Mouse (Mus musculus) telencephalon, adult 2 months (tissue): ENCODE measurements around the gene Ncs1.

ENCODE experiments used
- DNase-seq: peaks from one replicate; pipeline ENCODE4 v3.0.0-alpha.2; 2011; ENCODE audit warnings: low read depth, low spot score

The Ncs1 gene

DNA sequence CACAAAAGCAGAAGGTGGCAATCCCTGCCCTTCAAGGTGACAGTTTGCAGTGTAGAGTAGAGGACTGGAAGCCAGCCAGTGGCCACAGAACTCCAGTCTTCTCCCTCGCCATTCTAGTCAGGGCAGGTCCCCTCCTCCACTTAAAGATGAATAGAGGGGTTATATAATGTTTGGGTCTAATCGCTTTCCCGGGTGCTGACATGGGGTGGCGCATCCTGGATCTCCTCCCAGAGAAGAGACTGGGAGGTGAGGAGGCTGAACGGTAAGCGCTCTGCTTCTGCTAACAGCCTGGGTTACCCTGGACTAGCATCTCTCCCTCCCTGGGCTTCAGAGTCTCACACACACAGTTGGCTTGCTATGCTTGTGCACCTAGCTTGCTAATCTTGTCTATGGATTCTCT, 32.2 kb downstream of the Ncs1 start:
- no peak for DNase-seq

DNA sequence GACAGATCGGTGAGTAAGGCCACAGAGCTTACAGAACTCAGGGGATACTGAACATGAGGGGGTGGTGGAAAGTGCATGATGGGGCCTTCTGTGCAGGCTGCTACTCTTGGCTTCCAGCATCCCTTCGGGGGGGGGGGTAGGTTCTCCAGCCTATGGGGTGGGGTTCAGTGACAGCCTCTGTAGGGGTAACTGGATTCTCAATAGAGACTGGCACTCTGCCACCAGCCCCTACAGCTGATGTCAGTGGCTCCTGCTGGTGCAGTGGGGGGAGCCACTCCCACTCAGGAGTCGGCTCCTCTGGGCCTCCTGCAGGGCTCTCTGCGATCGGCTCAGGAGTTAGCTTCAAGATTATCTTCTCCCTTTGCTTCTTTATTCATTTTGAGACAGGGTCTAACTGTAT, 32.9 kb downstream of the Ncs1 start:
- no peak for DNase-seq

DNA sequence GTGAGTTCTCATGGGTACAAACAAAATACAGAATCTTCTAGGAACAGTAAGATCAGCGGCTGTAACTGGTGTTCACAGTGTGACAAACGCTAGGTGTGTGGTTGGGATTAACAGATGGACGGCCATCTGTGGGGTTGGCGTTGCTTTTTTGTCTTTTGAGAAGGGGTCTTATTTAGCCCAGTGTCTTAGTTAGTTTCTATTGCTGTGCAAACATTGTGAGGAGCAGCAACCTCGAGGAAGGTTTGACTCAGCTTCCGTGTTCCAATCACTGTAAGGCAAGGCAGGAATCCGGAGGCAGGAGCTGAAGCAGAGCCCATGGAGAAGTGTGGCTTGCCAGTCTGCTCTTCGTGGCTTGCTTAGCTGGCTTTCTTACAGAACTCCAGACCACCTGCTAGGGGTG, 35.5 kb downstream of the Ncs1 start:
- DNase-seq = no peak

DNA sequence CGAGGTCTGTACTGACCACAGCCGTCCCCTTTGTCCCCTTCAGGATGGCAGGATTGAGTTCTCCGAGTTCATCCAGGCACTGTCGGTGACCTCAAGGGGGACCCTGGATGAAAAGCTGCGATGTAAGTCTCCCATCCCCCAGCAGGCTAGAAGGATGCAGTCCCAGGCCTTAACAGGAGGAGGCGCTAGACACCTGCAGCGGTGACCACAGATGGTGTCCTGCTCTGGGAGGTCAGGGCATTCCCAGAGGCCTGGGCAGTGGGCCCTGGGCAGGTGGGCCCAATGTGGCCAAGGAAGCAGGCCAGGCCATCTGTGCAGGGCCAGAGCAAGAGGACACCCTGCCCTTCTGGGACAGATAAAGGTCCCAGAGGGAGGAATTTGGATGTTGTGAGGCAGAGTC, 36.6 kb downstream of the Ncs1 start:
- DNase-seq = no peak

DNA sequence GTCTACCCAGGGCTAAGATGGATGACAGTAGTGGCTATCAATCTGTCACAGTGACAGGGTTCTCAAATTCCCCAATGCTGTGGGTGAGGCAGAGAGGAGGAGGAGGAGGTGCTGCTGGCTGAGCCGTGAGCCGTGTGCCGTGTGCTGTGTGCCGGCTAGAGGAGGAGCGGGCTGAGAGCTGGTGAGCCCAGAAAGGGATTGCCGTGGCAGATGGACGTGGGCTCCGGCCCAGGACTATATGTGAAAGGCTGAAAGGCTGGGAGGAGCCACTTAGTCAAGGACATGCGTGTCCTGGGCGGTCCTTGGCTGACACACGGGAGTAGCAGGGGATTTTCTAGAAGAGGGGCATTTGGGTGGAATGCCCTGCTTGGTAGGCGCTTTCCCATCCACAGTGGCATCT, 37.3 kb downstream of the Ncs1 start:
- no peak for DNase-seq

DNA sequence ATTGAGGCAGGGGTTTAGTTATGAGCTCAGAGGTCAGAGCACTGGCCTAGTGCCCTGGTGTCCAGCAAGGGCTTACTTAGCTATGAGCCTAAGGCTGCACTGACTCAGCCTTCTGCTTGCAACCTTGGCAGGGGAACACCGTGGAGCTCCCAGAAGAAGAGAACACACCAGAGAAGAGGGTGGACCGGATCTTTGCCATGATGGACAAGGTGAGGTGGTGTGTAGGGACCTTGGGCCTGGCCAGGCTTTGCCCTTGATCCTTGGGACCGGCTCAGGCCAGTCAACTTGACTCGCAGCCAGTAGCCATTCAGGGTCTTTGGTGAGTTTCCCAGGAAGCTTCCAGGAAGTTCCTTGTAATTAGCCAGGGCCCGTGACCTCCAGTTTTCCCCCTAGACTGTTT, 38.9 kb downstream of the Ncs1 start:
- DNase-seq = no peak

DNA sequence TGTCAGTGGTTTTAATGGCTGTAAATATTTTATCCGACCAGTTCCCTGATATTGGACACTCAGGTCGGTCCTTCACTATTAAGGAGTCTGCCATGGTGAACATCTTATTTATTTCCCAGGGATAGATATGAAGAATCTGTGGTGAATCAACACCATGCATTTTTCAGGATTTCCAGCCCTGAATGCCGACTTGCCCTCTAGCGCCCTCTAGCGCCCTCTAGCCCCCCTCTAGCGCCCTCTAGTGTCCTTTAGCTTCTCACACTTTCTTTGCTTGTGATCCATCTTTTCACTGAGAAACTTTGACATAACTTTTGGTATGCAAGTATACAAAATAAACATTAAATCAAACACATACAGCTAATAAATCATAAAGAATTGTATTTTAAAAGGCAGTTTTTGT, 45.8 kb downstream of the Ncs1 start:
- DNase-seq = peak; percentile 34

DNA sequence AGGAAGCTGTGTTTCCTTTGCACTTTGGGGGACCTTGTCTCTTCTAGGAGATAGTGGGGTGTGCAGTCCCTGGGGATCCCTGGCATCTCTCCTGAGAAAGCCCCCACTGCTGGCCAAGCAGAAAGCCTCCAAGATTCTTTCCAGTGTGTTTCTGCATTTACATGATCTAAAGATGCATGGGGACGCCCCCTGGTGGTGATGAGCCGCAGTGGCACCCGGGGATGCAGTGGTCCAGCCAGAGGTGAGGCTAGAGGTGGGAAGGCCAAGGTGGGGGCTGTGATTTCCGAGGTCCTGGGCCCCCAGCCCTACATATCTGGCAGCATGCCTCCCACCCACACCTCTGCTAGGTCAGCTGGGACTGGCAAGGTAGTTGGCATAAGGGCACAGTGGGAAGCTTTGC, 49.4 kb downstream of the Ncs1 start:
- no peak for DNase-seq

DNA sequence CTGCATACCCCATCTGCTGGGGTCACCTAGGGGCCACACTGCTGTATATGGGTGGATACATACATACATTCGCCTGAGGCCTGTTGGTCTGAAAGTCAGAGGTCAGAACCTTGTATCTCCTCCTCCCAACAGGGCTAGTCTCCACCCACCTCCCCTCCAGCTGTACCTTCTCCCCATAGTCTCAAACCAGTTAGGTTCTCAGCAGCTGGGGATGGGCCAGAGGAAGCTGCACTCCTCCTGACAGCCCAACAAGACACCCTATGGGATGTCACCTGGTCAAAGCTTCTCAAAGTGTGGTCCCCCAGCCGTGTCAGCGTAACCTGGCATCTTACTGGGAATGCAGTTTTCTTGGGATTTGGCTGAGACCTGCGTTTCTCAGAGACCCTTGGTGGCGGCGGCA, 50.8 kb downstream of the Ncs1 start:
- DNase-seq = no peak

DNA sequence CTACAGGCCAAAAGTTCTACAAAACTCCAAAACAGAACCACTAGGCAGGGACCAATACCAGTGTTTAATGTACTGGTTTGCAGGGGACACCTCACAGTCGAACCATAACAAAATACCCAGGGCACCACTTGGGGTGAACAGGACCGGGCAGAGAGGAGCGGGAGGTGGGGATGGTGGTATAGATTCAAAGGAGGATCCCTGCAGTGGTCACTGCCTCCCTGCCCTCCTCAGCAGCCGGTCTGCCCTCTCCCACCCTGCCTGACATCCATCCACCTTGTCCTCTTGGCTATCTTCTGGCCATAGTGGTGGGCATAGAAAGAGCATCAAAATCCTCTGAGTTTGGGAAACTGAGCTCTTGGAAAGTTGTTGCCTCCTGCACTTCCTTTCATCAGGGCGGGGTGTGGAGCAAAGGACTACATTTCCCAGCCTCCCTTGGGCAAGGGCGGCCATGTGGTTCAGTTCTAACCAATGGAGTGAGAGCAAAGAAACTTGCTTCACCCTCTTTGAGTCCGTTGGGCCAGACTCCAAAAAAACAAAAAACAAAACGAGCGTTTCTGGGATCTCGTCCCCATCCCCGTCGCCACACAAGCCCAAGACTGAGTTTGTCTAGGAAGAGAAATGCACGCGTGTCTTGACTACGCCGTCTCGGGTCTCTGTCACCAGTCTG, 52.1 kb downstream of the Ncs1 start:
- peak; percentile 54 for DNase-seq

DNA sequence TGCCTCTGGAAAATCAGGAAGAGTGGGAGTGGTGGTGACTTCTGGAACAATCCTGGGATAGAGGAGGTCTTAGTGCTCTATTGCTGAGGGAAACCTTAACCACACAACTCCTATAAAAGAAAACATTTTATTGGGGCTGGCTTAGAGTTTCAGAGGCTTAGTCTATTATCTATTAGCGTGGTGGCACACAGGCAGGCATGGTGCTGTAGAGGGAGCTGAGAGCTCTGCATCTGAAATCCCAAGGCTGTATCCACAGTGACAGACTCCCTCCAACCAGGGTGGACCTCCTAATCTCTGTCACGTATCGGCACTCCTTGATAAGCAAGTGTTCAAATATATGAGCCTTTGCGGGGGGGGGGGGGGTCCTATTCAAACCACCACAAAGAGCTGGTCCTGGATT, 53.2 kb downstream of the Ncs1 start:
- no peak for DNase-seq

DNA sequence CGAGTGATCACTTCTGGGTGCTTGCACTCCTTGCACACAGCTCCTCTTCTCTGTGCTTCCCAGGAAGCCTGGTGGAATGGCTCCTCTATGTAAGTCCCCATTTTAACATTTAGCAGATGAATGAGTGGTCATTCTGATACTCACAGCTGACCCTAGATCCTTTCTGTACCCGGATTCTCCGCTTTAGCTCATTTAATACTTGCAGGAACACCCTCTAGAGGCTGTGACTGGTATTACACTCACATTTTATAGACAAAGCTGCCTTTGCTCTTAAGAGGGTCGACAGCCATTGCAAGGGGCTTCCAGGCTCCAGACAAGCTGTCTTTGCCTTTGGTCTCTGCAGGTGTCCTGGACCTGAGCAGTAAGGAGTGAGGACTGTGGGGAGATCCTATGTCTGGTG, 53.6 kb downstream of the Ncs1 start:
- peak; percentile 58 for DNase-seq

DNA sequence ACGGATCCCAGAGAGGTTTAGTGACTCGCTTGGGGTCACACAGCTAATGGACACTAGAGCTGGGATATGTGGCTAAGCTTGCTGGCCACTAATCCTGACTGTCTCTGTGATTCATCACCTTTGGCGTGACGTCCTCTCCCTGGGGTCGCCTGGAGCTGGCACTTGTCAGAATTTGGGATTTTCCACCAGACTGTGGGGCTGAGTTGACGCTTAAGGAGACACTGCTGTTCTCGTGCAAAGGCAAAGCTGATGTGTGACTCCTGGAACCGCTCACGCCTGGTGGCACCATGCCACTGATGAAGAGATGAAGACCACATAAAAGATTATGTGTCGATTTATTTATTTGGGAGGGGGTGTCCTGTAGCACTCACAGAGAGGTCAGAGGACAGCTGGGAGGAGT, 54.4 kb downstream of the Ncs1 start:
- no peak for DNase-seq

DNA sequence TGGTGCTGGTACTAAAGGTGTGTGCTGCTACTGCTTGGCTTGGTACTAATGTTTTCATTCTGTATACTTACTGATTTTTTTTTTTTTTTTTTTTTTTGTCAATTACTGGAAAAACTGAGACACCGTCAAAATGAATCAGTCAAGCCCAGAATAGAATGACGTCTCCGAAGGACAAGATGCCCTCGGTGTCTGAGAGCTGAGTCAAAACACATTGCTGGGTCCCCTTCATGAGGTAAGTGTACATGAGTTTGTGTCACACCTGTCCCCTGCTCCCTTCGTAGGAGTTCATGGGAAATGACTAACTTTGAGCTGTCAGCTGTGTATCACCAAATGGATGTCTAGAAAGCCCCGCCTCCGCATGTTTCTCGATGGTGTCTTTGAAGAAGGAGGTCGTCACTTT, 57.6 kb downstream of the Ncs1 start:
- no peak for DNase-seq

DNA sequence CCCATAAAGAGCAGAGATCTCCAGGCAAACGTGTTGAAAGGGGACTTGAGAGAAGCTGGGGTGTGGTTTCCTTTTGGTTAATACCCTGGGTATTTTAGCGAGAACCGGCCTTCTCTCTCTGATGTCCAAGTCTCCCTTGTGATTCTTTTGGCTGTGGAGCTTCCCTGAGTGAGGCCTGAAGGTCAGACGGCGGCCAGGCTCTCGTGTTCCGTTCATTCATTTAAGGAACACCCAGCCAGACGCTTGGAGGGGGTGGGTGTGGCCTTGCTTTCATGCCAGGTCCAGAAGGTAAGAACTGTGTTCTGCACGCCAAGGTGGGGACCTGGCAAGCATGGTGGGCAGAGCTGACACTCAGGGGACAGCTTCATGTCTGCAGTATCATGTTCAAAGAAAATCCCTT, 58.6 kb downstream of the Ncs1 start:
- DNase-seq = no peak

DNA sequence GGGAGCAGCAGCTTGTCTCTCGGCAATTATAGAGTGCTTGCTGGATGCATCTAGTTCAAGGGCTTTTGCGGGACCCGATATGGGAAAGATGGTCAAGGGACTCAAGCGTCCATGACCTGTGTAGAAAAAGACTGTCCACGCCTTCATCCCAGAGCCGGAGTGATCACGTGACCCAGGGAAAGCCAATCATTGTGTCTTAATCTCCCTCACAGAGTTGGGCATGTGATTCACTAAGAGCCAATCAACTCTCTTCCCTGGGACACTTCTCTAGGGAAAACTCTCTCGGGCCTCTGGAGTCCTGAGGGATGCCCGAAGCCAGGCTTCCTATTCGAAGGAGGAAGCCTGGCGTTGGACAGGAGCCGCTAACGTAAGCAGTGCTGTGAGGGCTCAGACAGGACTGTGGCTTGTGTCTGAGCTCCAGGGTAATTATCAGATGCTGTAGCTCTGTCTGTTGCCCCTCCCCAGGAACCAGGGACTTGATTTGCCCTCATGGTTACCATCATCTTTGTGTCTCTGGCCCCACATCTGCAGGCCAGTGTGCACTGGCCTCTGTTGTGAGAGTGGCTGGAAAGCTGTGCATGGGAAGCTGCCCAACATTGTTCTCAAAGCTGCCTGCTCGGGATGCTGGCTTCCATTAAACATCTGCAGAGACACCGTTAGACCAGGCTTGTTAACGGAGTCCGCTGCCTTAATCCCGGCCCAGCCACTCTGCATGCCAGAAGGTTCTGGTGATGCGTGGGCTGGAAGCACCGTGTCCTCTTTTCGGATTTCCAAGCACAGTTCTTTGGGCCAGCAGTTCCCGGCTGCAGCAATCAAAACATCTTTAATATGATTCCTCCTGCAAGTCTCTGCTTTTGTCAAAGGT, 59.4 kb downstream of the Ncs1 start:
- DNase-seq = no peak

DNA sequence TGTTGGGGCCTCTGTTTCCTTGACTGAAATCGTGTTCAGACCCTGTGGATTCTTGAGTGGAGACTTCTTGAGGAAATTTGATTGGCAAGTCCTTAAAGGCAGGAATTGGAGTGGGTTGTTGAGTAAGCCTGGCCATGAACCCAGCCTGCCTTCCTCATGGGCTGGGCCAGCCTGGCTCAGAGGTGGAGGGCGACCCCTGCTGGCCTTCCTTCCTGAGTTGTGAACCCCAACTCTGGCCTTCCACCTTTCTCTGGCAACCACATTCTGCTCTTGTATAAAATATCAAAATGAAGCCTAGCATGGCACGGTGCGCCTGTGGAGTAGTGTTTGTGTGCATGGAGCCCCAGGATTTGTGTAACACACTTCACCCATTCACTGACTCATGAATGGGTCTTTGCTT, 60.1 kb downstream of the Ncs1 start:
- no peak for DNase-seq

DNA sequence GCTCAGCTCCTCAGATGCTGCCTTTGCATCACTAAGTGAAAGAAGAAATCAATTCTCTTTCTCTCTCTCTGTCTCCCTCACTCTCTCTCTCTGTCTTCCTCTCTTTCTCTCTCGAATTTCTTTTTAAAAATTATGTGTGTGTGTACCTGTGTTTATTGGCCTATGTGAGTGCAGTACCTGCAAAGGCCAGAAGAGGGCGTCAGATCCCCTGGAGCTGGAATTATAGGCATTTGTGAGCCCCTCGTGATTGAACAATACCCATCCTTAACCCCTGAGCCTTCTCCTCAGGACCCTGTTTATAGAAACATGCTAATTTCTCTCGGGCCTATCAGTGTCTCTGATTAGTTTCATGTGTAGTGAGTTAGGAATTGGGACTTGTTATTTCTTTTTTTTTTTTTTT, 62.6 kb downstream of the Ncs1 start:
- DNase-seq = no peak

DNA sequence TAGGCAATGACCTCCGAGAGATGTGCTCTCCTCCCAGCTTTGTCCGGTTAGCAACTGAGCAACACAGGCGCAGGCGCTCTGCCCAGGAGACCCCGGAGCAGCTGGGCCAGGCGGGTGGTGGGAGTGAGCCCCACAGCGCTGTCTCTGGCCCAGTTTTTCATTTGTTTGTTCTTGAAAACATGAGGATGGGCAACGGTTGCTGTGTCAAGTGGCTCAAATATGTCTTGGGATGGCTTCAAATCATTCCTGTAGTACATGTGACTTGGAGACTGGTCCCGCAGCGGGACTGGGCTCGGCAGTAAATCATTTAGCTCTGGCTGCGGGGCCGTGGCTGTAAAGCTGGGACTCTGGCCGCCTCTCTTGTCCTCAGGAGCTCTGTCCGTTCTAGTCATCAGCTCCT, 63.9 kb downstream of the Ncs1 start:
- no peak for DNase-seq

DNA sequence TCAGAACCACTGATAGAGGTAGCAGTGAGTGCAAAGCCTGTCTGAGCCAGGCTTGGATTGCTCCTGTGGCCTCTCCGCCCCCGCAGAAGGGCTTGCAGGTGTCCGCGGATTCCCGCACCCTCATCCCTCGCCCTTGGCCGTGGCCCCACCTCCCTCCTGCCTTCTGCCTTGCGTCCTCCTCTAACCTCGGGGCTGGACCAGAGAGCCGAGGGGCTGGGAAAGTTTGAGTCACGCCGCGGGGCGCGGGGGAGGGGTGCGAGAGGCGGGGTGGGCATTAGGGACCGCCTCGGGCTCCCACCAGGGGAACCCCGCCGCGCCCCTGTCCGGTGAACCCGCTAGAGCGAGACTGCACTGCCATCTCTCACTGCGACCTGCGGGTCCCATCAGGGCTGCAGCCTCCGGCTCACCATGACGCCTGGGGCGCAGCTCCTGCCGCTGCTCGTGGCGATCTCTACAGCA, 68.4 kb downstream of the Ncs1 start, which contains the start of gene Hmcn2:
Hmcn2 (plus strand) TSS at position 409 of the 459 bp plus-strand sequence.
- no peak for DNase-seq

DNA sequence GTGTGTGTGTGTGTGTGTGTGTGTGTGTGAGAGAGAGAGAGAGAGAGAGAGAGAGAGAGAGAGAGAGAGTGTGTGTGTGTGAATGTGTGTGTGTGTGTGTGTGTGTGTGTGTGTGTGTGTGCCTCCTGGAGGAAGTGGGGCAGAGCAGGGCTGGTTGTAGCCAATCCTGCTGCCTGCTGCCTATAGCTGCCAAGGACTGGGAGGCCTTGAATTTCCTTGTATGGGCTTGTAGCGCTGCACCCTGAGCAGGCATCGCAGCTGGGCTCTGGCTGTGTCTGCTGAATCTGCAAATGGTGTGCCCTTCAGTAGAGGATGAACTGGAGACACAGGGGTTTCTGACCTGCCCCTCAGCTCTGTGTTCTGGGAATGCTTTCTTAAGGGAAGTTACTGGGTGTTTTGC, 72.5 kb downstream of the Ncs1 start:
- DNase-seq = no peak

DNA sequence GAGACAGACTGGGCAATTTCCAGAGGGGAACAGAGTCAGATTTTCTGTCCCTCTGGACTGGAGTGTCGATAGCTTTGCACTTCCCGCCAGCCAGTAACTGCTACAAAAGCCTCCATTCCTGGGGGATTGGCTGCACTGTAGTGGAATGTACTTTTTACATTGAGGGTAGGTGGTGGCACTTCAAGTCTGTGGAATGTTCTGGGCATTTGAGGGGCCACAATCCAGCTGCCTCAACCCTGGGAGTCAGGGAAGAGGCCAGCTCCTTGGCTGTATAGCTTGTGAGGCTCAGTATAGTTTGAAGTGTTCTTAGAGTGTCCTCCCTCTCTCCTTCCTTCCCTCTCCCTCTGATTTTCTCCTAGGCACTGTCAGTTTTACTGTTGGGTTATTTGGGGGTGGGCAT, 73.6 kb downstream of the Ncs1 start:
- DNase-seq = no peak

DNA sequence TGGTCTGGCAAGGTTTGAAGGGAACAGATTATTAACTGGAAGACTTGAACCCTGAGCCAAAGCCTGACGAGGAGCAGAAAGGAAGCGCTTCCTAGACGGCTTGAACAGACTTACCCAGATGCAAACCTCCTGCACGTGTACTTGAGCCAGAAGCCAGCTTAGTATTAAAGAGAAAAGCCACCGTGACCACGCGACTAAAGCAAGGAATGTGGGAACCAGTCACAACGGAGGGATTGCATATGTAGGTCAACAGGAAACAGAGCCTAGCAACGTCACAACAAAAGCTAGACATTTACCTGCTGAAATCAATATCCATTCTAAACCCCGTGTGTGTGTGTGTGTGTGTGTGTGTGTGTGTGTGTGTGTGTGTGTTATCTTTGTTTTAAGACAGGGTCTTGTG, 81.6 kb downstream of the Ncs1 start:
- no peak for DNase-seq
